Mouse (Mus musculus): ENCODE measurements at regions not wholly inside any gene's neighbourhood (a gene's known extent, or its start where the extent isn't known, plus 50 kb on each side); places are given as distances from the start of the nearest gene placed in this dataset.

DNA sequence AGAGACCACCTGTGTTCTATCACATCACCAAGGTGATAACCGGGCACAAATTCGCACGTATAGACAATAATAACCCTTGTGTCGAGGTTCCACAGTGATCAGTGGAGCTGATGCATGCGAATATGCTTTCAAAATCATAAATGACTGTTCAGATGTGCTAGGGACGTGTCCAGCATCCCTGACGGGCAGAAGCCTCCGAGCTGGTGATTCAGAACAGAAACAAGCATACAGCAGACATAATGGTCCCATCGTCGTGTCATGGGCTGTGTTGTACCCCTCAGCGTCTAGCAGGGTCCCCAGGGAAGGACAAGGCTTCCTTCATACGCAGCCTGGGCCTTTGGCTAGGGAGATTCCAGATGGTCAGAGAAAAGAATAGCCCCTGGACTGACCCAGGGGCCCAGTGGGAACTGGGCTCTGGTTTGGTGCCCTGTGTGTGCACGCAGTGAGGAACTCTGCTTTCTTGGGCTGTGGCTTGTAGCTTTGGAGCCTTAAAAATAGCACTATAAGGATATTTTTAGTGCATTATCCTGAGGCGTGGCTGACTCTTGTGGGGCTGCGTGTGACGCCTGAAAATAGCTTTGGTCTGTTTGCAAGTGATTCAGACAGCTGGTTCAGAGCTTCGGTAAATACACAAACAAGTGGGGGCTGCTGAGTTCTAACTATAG is 137.3 kb downstream of the Fam43a start:
- peak in 1 of 2 experiments; percentile 24 for DNase-seq

DNA sequence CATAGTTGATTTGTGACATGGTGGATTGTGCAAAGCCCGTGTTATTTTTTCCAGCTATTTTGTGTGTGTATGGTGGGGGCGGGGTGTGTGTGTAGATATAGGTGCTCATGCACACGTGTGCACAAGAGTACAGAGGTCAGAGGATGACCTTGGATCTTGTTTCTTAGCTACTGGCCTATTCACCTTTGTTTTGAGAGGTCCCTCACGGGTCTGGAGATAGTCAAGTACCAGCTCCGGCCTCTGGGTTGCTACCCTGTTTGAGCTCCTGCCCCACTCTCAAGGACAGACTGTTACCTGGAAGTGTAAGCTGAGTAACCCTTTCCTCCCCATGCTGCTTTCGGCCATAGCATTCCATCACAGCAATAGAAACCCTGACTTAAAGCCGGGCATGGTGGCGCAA is 138.0 kb downstream of the Fam43a start:
- DNase-seq: peak in 1 of 2 experiments; percentile 13

- DNase-seq: peak in 1 of 2 experiments; percentile 4
Observed at GRCm38 (mm10) chr16:30739651-30740050, 140.1 kb downstream of the Fam43a start.

GRCm38 (mm10) chr16:30741192-30741591 is 141.7 kb downstream of the Fam43a start:
- no peak for DNase-seq

- DNase-seq: peak in 1 of 2 experiments; percentile 11
Observed at GRCm38 (mm10) chr16:30742474-30742873, 143.0 kb downstream of the Fam43a start.

DNA sequence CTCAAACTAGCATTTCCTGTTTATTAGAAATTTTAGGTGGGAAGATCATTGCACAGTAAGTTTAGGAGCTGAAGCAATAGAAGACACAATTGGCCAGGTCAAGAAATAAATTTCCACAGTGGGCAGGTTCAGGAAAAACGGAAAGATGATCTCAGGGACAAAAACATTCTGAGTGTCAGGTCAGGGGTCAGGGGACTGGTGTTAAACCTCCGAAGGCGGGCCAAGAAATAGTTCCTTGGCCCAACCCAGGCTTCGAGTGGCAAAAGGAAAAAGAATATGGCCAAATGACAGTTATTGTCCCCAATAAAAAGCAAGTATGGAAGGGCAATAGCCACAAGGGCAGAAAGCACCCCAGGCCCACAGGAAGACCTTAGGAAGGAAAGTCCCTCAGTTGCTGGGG is 144.0 kb downstream of the Fam43a start:
- DNase-seq: peak in 1 of 2 experiments; percentile 9

DNA sequence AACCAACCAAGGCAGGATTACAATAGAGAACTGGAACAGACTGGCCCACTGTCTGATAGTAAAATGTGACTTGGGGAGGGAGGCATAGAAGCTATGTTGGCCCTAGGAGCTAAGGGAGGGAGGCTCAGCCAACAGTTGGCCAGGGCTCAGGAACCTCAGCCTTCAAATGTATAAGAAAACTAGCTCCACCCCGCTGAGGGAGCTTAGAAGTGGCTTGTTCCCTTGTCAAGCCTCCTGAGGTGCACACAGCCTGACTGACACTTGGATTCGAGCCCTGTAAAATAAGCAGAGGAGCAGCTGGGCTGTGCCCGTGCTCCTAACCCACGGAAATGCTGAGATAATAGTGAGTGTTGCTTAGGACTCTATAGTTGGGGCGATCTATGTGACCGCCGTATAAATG is 144.7 kb downstream of the Fam43a start:
- DNase-seq: peak in 1 of 2 experiments; percentile 19

GRCm38 (mm10) chr16:30745598-30746181 is 146.2 kb downstream of the Fam43a start:
- peak; percentile 16 to 49 for DNase-seq

GRCm38 (mm10) chr16:30746211-30746610 is 146.7 kb downstream of the Fam43a start:
- no peak for DNase-seq

GRCm38 (mm10) chr16:30749841-30750240 is 150.3 kb downstream of the Fam43a start:
- no peak for DNase-seq

DNA sequence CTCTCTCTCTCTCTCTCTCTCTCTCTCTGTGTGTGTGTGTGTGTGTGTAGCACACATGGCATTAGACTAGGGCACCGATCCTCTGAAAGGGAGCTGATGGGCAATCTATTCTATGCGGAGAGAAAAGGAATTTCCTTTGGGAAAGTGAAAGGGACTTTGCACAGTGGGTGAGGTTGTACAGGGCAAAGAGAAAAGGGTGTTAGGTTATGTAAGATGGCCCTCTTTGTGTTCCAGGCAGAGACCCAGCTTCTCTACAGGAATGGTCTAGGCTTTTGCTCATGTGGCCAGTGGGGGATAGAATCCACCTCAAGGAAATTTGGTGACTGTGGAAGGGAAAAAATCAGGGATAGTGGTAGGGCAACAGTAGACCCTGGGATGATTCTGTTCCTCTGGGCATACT is 156.2 kb downstream of the Fam43a start:
- no peak for DNase-seq

DNA sequence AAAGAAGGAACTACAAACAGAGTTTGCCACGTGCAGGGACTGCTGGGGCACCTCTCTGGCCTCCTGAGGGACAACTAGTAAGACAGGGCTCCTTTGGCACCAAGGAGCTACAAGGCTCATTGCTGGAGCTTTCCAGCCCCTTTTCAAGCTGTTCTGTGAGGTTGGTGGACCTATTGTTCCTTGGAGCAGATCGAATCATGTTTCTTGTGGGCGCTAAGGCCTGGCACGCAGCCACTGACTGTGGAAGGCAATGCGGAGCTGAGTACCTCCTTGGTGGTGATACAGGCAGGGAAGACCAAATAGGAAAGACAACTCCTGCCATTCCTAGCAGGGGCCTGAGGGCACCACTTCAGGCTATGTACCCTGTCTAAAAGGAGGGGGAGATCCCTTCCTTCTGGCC is 157.2 kb downstream of the Fam43a start:
- no peak for DNase-seq

- no peak for DNase-seq
Observed at GRCm38 (mm10) chr16:30757556-30757955, 158.0 kb downstream of the Fam43a start.

DNA sequence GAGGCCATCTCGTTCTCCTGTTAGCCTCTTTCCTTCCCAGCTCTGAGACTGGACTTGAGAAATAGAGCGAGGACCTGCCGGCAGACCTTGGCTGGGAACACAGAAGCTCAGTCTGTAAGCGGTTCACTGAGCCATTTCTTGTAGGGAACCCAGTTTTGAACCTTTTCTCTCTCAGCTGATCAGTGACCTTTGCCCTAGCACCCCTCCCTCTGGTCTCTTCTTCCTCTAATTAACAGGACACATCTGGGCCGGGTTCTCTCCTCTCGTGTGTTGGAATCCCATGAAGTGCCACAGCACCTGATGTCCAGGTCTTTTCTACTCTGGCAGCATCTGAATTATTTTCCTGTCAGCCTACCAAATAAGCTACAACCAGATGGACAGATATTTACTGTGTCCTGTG is 158.5 kb downstream of the Fam43a start:
- no peak for DNase-seq

DNA sequence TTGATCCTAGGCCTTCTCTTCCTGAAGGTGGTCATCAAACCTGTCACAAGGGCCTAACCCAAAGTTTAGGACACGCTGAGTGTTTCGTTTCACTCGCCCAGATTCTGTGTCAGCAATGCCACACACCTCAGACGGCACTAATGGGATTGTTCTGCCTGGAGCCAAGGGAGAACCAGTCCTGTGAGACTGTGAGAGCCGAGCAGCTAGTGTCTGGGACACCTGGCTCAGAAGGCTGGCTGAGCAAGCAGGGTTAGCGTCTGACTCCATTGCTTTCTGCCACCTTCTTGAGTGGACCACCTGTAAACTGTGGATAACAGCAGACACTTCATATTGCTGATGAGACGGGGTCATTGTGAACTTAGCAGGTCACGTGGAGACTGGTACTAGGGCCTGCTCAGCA is 160.0 kb downstream of the Fam43a start:
- no peak for DNase-seq

DNA sequence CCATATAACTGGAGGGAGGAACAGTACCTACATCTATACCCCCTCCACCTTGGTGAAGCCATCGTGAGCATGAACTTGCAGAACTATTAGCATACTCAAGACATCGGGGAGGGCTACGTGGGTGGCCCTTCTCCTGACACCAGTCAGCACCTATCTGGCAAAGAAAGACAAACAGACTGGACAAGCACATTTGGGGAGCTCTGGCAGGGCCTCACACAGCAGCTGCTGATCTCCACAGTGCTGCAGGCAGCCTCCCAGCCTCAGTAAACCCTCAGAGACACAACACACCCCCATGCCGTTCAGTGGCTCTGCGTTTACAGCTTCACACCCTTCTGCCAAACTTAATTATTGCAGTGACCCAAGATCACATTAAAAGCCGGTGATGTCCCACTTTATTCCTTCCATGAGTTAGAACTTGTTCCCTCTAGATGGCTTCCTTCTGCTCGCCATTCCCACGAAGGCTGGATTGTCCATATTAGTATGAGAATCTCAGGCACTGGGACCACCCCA is 161.7 kb downstream of the Fam43a start:
- no peak for DNase-seq

DNA sequence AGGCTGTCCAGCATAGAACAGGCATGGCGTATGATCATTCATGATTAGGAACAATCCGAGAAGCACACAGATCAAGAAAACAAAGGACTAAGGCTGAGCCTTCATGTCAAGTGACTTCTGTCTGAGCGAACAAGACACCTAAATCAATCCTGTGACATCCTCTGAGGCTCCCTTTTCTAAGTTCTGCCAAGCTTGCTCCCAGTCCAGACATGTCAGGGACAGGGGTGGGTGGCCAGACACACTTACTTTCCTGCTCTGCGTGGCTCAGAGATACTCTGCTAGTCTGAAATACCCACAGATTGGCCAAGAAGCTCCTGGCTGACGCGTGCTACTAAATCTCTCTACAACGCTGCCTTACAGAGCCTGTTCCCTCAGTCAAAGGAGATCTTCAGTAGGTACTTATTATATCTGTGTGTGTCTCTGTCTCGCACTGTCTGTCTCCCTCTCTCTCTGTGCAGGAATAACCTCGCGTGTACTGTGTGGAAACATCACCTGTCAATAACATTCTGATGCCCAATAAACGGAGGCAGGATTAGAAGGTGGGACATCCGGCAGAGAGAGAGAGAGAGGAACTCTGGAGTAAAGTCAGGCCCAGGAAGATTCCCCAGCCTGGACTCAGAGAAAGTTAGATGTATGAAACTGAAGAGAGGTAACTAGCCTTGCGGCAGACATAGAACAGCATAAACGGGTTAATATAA is 163.5 kb downstream of the Fam43a start:
- no peak for DNase-seq

DNA sequence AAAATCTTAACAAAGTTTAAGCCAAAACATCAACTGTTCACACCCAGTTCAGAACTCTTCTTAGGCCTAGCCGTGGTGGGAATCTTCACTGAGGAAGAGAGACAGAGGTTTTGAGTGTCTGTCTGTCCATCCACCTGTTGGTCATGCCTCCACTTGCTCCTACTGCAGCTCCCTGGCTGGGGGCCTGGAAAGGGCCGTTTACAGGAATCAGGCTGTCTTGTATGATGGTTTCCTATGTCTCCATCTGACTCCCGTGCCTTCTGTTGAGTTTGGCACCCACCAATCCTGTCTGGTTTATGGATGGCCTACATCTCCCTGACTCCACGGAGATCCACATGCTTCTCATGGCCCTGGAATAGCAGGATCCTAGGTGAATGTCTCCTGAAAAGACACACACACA is 166.1 kb downstream of the Fam43a start:
- no peak for DNase-seq

GRCm38 (mm10) chr16:30769007-30769442 is 169.5 kb downstream of the Fam43a start:
- peak; percentile 32 to 69 for DNase-seq

DNA sequence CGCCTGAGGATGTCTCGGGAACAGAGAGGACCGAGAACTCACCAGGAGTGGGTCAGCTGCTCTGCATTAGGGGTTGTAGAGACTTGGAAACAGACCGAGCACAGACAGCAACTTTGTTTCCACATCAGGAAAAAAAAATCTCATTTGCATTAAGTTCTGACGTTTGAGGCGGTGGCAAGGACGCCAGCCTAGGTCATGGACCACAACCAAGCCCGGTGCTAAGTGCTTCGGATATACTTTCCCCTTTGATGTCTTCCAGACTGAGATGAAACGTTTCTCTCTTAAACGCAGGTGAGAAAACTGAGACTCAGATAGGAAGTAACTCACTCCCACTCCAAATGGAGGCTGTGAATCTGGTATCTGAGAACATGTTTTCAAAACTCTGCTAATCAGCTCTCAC is 169.9 kb downstream of the Fam43a start:
- no peak for DNase-seq

DNA sequence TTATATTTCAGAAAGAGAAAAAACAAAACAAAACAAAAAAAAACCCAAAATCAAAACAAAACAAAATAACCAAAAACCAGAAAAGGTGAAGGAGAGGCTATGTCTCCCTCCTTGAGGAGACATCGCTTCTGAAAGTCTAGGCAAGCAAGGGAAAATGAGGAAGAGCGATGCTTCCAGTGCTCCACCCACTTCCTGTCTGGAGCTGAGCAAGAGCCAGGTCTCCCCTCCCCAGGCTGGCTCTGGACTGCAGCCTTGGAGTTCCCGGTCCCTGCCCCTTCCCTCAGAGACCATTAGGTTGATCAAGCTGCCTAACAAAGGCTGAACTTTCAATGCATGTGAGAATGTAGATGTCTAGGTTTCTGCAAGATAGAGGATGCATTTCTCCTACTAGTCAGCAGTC is 173.3 kb downstream of the Fam43a start:
- peak; percentile 53 to 67 for DNase-seq

- peak; percentile 52 to 73 for DNase-seq
Observed at GRCm38 (mm10) chr16:30774951-30775661, 175.6 kb downstream of the Fam43a start.

Measured in lung, postnatal 4 days (tissue).